Mouse (Mus musculus): ENCODE results near the gene Taf4.

Gene Taf4

DNA sequence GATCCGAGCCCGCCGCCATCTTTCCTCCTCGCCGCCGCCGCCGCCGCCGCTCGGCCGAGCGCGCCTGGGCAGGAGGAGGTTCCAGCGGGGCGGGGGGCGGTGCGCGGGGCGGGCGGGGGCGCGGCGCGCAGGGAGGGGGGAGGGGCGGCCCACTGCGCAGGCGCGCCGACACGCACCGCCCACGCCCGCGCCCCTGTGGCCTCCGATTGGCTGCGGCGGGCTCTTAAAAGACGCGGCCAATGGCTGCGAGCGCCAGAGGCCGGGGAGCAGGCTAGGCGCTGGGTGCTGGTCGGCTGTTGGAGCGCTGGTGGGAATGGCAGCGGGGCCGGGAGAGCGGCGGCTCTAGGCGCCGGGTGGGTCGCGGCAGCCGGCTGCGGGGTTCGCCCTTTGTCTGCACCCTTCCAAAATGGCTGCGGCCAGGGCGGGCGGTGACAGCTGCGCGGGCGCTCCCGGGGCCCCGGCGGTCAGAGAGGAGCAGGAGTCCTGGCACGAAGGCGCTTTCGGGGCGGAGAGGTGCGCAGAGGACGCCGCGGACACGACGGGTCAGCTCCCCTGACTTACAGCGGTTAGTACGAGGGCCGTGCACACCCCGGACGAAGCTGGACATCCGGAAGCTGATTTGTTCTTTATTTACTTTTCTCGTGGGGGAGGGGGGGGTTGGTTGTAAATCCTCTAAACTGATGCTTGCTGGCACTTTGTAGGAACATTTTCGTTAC, at the start of gene Taf4:
Taf4 (minus strand) TSS at position 19 of the 716 bp plus-strand sequence.
- DNase-seq, result peak; percentile 89 to 94

DNA sequence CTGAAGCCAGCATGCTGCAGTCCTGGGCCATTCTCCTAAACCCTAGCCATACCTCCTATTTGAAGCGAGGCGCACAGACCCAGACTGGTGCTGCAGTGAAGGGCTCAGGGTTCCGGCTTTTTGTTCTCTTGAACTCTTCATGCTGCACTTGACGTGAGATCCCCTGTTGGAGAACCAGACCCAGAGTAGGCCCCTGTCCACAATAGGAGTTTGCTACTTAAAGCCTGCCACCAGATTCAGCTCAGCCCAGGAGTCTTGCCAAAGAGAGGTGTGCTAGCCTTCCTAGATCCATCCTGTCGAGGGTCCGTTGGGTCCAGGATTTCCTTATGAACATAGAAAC, 49.4 kb upstream of the Taf4 start:
- DNase-seq, result no peak

DNA sequence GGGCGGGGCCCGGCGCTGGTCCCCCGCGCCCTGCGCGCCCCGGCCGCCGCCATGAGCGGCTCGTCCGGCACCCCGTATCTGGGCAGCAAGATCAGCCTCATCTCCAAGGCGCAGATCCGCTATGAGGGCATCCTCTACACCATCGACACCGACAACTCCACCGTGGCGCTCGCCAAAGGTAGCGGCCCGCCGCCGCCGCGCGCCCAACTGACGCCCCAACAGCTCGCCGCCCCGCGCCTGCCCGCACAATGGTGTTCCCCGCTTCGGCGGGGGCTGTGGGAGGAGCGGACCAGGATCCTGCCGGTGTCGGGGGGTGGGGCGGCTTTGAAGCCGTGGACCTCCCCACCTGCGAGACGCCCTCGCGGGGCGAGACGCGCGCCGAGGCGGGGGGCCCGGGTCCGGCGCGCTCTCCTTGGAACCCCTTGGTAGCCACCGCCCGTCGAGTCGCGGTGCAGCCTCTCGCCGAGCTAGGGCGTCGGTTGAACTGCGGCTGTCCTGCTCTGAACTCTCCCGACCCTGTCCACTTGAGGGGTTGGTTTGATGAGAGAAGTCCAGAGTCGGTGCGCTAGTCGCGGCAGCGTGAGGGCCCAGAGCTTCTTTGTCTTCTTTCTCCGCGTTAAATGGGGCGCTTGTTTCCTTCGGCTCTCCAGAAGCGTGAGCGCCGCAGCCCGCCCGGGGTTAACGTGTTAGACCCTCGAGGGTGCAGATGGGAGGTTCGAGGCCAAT, 48.9 kb upstream of the Taf4 start:
- DNase-seq, result peak in 1 of 2 experiments; percentile 61

DNA sequence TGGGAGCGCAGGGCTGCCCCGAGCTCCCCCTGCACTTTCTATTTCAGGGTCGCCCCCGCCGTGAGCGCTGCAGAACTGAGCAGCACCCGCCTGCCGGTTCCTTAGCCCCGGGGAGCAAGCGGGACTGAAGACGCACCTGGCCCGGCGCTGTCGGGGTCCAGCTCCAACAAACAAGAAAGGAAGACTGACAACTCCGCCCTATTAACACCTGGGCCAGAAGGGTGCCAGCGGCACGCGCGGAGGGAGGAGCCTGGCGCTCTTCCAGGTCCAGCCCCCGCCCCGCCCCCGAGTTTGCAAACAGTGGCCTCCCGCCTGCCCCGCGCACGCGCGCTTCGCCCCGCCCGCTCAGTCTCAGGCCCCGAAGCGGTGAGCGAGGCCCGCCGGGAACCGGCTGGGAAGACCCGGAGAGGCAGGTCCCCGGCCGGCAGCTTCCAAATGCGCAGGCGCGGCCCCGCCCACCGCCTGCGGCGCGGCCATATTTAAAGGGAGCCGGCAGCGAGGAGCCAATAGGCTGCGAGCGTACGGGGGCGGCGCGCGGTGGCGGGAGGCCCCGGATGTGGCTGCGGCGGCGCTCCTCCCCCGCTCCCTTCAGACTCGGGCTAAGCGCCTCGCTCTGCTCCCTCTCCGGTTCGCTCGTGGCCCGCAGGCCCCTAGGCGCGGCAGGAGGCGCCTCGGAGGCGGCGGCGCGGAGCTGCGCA, 48.1 kb upstream of the Taf4 start, which contains the start of gene Lsm14b:
Lsm14b (plus strand) TSS at position 587 of the 698 bp plus-strand sequence.
- peak; percentile 98 to 99 for DNase-seq

DNA sequence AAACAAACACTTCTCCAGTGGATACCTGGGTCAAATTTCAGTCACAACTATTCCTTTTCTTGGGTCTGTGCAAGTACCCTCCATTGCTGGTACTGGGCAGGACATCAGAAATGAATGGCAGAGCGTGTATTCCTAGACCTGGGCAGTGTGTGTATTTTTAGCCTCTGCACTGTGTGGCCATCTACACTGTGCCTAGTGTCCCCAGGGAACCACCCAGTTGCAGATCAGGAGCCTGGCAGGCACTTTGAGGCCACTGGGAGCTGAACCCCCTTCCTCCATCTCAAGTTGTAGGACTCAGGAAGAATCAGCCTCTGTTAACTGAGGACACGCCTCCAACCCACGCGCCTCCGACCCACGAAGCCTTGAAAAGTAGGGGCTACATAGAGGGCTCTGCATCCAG, 46.3 kb upstream of the Taf4 start:
- DNase-seq, result no peak

DNA sequence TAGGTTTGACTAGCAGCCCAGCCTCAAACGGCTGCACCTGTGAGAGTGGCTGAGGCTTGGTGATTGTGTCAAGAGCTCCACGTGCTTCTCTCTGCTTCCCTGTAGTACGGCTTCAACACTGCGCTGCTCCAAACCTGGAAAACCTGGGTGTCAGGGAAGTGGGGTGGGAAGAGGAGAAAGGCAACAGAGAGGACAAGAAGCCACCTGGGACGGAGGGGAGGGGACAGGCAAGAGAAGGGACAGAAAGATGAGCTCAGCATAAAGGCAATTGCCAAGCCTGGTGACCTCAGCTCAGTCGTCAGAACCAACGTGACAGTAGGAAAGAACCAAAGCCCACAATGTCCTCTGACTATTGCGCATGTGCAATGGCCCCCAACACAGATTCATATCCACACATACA, 44.5 kb upstream of the Taf4 start:
- DNase-seq, result no peak

DNA sequence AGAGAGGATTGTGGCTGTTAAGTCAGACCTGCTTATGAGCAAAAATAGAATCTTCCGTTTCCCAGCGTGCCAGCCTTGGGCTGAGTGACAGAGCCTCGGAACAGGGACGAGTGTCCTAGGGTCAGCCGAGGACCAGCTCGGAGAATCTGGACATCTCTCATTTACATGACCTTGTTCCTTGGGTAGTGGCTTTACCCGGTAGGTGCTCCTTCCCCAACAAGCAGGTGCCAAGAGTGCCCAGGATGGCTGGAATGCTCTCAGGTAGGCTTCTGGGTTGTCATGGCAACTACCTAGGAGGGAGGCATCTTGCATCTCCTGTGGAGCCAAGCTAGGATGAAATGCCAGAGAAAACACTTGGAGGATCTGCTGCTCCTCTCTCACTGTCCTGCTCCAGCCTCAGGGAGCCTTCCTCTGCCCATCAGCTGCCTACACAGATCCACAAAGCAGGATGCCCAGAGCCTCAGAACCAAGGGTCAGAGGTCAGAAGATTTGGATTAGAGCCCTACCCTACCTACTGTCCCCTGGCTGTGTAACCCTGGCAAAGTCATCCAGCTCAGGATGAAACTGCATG, 43.7 kb upstream of the Taf4 start:
- no peak for DNase-seq

DNA sequence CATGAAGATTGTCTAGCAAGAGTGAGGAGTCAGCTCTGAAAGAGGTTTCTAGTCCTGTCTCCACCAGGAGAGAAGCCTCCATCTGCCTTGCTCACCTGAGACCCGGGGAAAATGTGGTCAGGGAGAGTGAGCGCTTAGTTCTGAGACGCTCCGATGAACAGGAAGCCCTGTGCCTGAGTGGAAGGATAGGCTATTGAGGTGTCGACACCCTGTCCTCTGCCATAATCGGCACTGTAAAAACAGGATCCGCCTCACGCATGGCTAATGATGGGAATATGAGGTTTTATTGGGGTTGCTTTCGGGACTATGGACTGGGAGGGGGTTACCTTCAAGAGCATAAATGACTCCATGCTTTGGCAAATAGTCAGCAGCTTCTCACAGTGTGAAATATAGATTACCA, 42.1 kb upstream of the Taf4 start:
- no peak for DNase-seq

DNA sequence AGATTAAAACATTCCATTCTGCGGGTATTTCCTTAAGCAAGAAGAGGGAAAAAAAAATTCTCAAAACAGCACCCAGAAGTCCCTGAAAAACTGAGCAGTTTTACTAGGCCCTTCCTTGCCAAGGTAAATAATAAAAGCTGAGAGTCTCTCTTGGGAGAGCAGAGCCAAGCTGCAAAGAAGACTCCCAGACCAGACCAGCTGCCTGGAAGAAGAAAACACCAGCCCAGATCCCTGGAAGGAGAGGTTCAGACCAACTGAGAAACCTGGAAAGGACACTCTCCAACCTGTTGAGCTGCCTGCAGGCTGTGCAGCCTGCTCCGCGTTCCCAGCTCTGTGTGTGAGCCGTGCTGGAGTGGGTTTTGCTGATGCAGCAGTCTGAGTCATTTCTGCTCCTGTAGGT, 41.2 kb upstream of the Taf4 start:
- no peak for DNase-seq

DNA sequence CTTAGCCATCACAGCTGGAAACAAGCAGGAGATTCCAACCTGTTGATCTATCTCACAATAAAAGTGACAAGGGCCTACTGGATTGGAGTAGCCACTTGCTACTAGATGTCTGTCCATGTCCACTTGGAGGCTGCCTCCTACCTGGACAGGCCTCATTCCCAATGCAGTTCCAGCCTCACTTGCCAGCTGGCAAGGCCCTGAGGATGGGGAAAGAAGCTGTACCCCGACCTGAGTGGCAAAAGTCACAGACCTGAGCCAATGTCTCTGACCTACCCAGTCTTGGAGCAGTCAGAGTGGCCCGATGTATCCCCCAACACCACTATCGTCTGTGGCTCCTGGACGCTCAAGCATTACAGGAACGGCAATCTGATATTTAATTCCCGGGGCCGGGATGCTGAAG, 37.2 kb upstream of the Taf4 start:
- no peak for DNase-seq

DNA sequence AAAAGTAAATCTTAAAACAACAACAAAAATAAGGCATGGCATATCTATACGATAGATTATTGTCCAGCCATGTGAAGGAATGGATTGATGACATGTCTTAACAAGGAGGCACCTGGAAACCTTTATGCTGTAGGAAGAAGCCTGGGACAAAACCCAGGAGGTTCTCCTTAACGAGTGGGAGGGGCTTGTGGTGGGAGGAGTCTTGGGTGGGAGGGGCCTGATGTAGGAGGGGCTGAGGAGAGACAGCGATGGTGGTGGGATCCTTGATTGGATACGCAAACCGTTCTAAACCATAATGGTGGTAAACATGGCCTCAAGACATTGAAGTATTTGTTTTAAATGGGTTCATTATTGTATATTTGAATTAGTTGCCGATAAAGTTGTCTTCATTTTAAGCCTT, 34.9 kb upstream of the Taf4 start:
- DNase-seq, result no peak

DNA sequence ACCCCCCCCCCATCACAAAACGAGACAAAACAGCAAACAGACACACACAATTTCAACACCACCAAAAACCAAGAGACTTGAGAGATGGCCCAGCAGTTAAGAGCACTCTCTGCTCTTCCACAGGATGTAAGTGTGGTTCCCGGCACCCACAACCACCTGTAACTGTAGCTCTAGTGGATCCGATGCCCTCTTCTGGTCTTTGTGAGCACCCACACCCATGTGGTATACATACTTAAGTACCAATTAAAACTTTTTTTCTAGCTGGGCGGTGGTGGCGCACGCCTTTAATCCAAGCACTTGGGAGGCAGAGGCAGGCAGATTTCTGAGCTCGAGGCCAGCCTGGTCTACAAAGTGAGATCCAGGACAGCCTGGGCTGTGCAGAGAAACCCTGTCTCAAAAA, 34.2 kb upstream of the Taf4 start:
- no peak for DNase-seq

DNA sequence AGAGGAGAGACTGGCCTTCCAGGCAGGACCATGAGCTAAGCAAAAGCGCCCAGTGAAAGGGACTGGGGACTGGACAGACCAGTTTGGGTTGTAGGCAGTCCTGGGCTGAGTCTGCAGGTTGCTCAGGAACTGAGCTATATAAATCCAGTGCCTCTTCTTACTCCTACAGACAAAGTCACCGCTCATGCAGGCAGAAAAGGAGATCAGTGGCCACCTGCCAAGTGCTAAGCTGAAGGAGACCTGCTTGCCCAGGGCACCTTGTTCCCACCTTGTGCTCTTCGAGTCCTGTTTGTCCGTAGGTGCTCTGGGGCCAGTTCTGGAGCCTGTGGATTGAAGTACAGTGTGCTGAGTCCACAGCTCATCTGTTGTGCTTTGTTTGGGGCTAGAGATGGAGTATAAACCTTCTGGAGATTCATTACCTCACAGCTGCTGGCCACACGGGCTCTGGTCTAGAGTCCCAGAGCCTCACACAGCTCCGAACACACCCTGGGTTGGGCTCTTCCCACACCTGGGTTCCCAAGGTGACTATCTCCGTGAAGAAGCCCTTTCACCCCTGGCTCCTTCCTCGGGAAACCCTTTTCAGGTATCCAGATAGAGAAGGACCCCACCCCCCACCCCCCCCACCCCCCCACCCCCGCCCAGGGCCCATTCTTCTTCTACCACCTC, 30.0 kb upstream of the Taf4 start:
- no peak for DNase-seq

DNA sequence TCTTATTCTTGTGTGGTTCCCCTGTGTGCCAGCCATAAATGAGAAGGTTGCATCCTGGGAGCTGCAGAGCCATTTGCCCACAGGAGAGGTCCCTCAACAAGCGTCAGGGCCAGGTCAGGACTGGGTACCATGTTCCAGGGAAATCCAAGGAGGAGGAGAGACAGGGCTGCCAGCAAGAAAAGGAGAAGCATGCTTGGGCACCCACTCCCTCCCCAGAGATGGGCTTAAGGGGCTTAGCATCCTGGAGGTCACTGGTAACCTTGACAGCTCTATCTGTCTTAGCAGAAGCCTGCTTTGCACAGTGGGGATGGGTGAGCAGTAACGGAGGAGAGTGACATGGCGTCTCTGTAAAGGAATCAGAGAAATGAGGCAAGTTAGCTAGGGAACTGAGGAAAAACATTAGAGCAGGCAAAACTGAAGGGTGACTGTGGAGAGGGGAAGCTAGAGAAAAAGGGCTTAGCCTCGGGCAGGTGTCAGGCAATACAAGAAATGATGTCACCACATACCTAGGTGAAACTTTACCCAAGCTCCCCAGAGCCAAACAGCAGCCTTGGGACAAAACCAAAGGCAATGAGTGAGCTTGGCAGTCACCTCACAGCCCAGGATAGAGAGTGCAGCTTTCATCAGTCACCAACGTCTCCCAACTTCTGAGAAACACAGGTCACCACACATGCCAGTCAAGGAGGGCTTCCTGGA, 29.4 kb upstream of the Taf4 start:
- no peak for DNase-seq

DNA sequence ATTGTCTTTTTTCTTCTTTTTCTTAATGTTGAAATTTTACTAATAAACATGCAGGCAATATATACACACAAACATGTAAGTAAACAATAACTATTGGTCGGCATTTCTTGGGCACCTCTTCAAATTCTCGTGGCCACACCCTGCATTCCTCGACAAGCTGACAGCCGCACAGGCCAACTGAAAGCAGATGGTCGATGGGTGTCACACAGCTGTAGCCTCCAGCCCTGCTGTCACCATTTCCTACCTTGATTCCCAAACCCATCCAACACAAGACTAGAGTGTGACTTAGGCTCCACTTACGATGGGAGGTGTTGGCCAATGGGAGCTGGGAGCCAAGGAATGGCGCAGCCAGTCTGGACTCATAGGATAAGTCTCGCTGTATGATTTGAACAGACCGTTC, 25.2 kb upstream of the Taf4 start:
- no peak for DNase-seq

DNA sequence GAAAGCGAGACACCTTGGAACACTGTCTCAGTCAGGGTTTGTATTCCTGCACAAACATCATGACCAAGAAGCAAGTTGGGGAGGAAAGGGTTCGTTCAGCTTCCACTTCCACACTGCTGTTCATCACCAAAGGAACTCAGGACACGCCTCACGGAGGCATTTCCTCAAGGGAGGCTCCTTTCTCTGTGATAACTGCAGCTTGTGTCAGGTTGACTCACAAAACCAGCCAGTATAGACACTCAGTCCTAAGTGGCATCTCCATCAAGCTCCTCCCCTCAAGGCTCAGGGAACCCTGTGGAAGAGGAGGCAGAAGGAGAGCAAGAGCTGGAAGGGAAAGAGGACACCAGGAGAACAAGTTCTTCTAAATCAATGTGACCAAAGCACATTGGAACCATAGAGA, 22.0 kb upstream of the Taf4 start:
- DNase-seq, result no peak

DNA sequence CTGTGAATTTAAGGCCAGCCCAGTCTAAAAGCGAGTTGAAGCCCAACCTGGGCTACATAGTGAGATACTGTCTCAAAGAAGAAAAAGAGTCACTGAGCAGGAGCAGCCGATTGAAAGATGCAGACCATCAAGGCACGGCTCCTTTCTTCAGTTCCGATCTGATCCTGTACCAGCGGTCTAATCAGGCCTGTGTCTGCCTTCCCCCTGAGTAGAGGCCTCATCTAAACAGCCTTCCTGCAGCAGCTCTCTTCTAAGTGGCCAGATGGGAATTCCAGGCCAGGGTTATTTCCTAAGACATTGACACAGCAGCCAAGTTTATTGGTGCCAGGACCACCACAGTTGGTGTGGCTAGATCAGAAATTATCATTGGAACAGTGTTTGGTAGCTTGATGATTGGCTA, 16.6 kb upstream of the Taf4 start:
- no peak for DNase-seq

DNA sequence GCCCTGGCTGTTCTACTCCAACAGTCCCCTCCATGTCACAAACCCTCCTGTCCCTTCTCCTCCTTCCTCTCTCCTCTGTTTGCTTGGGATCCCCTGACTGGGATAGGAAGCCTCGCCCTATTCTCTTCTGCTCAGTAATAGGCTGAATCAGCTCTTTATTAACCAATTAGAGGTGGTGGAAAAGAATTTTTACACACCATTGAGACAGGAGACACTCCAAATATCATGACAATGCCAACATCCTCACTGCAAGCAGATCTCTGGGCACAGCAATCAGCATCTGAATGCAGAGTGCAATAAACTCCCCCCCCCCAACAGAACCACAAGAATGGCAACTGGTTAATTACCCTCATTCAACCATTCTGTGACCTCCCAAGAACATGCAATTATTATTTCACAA, 12.7 kb upstream of the Taf4 start:
- DNase-seq, result no peak

DNA sequence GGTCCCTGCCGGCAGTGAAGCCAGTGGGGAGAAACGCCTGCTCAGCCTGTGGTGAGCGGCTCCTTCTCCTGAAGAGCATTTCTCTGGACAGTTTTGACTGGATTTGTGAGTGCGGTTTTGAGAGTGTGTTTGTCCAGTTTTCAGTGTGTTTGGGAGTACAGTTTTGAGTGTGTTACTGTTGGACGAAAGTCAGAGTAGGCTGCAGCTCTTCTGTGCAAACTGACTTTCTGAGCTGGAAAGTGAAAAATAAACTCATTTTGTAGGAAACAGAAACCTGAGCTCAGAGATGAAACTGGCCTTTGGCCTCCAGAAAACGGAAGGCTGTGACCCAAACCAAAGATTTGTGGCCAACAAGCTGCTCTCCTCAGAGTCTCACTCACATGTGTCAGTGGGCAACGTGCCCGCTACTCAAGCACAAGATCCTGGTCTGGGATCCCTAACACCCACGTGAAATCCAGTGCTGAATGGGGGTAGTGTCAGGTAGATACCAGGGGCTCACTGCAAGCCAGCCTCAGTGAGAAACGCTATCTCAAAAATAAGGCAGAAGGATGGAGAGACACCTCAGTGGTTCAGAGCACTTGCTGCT, 10.1 kb upstream of the Taf4 start:
- no peak for DNase-seq

DNA sequence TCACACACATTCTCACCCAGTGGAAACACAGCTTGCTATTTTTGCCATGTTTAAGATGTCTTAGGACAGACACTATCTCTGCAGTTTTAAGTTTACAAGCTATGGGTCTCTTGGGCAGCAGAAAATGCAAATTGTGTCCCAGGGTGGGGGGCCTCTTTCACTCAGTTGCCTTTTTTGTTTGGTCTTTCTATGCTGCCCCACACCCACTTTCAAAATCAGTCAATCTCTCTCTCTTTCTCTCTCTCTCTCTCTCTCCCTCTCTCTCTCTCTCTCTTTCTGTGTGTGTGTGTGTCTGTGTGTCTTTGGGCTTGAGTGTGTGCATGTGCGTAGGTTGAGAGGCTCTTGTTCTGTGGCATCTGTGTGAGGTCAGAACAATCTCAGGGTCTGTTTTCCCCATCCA, 9.2 kb upstream of the Taf4 start:
- no peak for DNase-seq

DNA sequence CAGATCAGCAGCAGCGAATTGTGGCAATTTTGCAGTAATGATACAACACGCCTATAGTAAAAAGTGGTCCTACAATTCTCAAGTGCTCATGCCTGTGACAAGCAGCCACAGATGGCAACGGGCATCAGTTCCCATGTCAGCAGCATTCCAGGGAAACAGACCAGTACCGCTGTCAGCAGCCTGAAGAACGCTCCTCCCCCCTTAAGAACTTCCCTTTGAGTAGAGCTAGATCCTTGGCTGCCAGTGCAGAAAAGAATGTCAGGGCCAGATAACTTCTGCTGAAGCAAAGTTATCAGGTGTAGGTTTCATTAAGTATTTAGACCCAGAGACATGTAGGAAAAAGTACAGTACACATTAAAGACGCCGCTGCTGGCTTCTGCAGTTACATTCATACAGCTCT, 8.4 kb upstream of the Taf4 start:
- DNase-seq, result peak in 1 of 2 experiments; percentile 32

DNA sequence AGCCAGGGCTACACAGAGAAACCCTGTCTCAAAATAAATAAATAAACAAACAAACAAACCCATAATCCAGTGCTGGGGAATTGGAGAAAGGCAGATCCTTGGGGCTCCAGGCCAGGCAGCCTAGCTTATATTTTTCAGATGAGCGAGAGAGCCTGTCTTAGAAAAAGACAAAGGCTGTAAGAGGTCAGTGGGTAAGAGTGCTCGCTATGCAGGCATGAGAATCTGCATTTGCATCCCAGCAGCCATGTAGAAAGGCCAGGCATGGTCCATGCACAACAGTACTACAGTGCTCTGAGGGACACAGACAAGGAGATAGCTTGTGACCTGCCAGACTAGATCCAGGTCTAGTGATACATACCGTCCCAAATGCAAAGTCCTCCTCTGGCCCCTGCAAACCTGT, 6.3 kb upstream of the Taf4 start:
- no peak for DNase-seq
